Mouse (Mus musculus) CH12.LX (cell line): ENCODE data around the gene Ltn1. TPM values are rescaled to one million over a fixed set of nuclear protein-coding genes. Genes with fewer than 3 reads are reported as not detected.

ENCODE experiments used
- DNase-seq: peaks from one replicate; pipeline ENCODE4 v3.0.0-alpha.2; 2013; ENCODE audit errors: extremely low read depth
- H3K27ac ChIP-seq: 2 replicates; pipeline ENCODE4 v1.5.1; 2012; ENCODE audit warnings: low read depth, mild to moderate bottlenecking, control low read depth, moderate library complexity; ENCODE audit not compliant: insufficient read depth
- H3K27me3 ChIP-seq: replicated peaks from 2 replicates; pipeline ENCODE3; 2012; ENCODE audit warnings: inconsistent platforms
- H3K36me3 ChIP-seq, 2 experiments: replicated peaks in 1 of 2; 2 replicates each; pipeline versions ENCODE3 to v1.6.1; 2012; ENCODE audit warnings: inconsistent platforms in 1 of 2, low read length in 1 of 2, mild to moderate bottlenecking in 1 of 2, mixed read lengths in 1 of 2, moderate library complexity in 1 of 2; ENCODE audit not compliant: control insufficient read depth in 1 of 2, insufficient read depth in 1 of 2
- H3K4me1 ChIP-seq, 2 experiments: 2 replicates each; pipeline ENCODE4 v1.6.1; 2012; ENCODE audit warnings: inconsistent platforms in 1 of 2, moderate library complexity in 1 of 2; ENCODE audit not compliant: insufficient read depth in 2 of 2, control insufficient read depth in 1 of 2
- H3K4me2 ChIP-seq: 2 replicates; pipeline ENCODE4 v1.6.1; 2012; ENCODE audit warnings: low read depth, mild to moderate bottlenecking, control low read depth; ENCODE audit not compliant: poor library complexity, insufficient read depth, severe bottlenecking
- H3K4me3 ChIP-seq, 3 experiments: fragments of 150-350 bp in 1 of 3; sonication (generic) in 1 of 3; replicated peaks in 1 of 3; 2 replicates each; pipeline versions ENCODE3 to v1.5.1; 2011 to 2012; ENCODE audit warnings: low read depth in 2 of 3, low read length in 2 of 3, mild to moderate bottlenecking in 2 of 3, moderate library complexity in 2 of 3, control low read depth in 1 of 3, improper control_type of control experiment in 1 of 3, inconsistent platforms in 1 of 3, mixed read lengths in 1 of 3; ENCODE audit not compliant: poor library complexity in 1 of 3
- H3K79me2 ChIP-seq: replicated peaks from 2 replicates; pipeline ENCODE4 v1.6.1; 2012; ENCODE audit warnings: mild to moderate bottlenecking, moderate library complexity; ENCODE audit not compliant: control insufficient read depth, poor library complexity, insufficient read depth, severe bottlenecking; ENCODE audit errors: extremely low read depth
- H3K9ac ChIP-seq: 2 replicates; pipeline ENCODE4 v1.6.1; 2012; ENCODE audit warnings: low read depth, mild to moderate bottlenecking, control low read depth, moderate library complexity; ENCODE audit not compliant: insufficient read depth
- H3K9me3 ChIP-seq: replicated peaks from 2 replicates; pipeline ENCODE3; 2012; ENCODE audit warnings: low read length, inconsistent platforms, mixed read lengths
- BHLHE40 ChIP-seq: IDR thresholded peaks from 2 replicates; pipeline ENCODE4 v1.6.1; 2011; ENCODE audit warnings: mild to moderate bottlenecking, low read depth, low read length, improper control_type of control experiment
- CHD1 ChIP-seq: IDR thresholded peaks from 2 replicates; pipeline ENCODE4 v1.6.1; 2012; ENCODE audit warnings: low read depth, low read length, improper control_type of control experiment, inconsistent platforms
- E2F4 ChIP-seq: IDR thresholded peaks from 2 replicates; pipeline ENCODE4 v1.6.1; 2011; ENCODE audit warnings: low read depth, low read length, improper control_type of control experiment; ENCODE audit not compliant: insufficient replicate concordance
- ELF1 ChIP-seq: IDR thresholded peaks from 2 replicates; pipeline ENCODE4 v1.6.1; 2014; ENCODE audit warnings: low read depth, mild to moderate bottlenecking, inconsistent platforms, low read length, improper control_type of control experiment
- EP300 ChIP-seq: IDR thresholded peaks from 2 replicates; pipeline ENCODE4 v1.6.1; 2011; ENCODE audit warnings: low read length, improper control_type of control experiment
- ETS1 ChIP-seq: conservative IDR thresholded peaks from 2 replicates; pipeline ENCODE4 v1.6.1; 2012; ENCODE audit warnings: low read depth, mild to moderate bottlenecking, inconsistent platforms, low read length, improper control_type of control experiment, moderate library complexity
- GABPA ChIP-seq: IDR thresholded peaks from 2 replicates; pipeline ENCODE4 v1.6.1; 2012; ENCODE audit warnings: low read depth, low read length, improper control_type of control experiment, inconsistent platforms; ENCODE audit not compliant: insufficient replicate concordance
- IRF4 ChIP-seq: IDR thresholded peaks from 2 replicates; pipeline ENCODE4 v1.6.1; 2014; ENCODE audit warnings: low read depth, mild to moderate bottlenecking, inconsistent platforms, low read length, improper control_type of control experiment
- JUN ChIP-seq: IDR thresholded peaks from 2 replicates; pipeline ENCODE4 v1.6.1; 2011; ENCODE audit warnings: low read depth, mild to moderate bottlenecking, low read length, improper control_type of control experiment, moderate library complexity; ENCODE audit not compliant: insufficient read depth
- KAT2A ChIP-seq: IDR thresholded peaks from 2 replicates; pipeline ENCODE4 v1.6.1; 2012; ENCODE audit warnings: low read length, improper control_type of control experiment, inconsistent platforms; ENCODE audit not compliant: insufficient replicate concordance
- MEF2A ChIP-seq: IDR thresholded peaks from 2 replicates; pipeline ENCODE4 v1.6.1; 2014; ENCODE audit warnings: low read depth, mild to moderate bottlenecking, inconsistent platforms, low read length, improper control_type of control experiment, borderline replicate concordance
- MYC ChIP-seq: IDR thresholded peaks from 2 replicates; pipeline ENCODE4 v1.6.1; 2011; ENCODE audit warnings: low read depth, mild to moderate bottlenecking, improper control_type of control experiment, low read length
- PAX5 ChIP-seq: IDR thresholded peaks from 2 replicates; pipeline ENCODE4 v1.6.1; 2012; ENCODE audit warnings: low read length, inconsistent platforms, mixed read lengths
- RAD21 ChIP-seq: IDR thresholded peaks from 2 replicates; pipeline ENCODE4 v1.6.1; 2011; ENCODE audit warnings: low read depth, mild to moderate bottlenecking, low read length, improper control_type of control experiment, moderate library complexity
- RCOR1 ChIP-seq: conservative IDR thresholded peaks from 2 replicates; pipeline ENCODE4 v1.6.1; 2012; ENCODE audit warnings: low read depth, mild to moderate bottlenecking, inconsistent platforms, low read length, improper control_type of control experiment
- SIN3A ChIP-seq: IDR thresholded peaks from 2 replicates; pipeline ENCODE4 v1.6.1; 2012; ENCODE audit warnings: low read length, improper control_type of control experiment, inconsistent platforms
- TBP ChIP-seq: conservative IDR thresholded peaks from 2 replicates; pipeline ENCODE4 v1.6.1; 2011; ENCODE audit warnings: low read depth, low read length, improper control_type of control experiment
- TCF12 ChIP-seq: IDR thresholded peaks from 2 replicates; pipeline ENCODE4 v1.6.1; 2014; ENCODE audit warnings: low read depth, mild to moderate bottlenecking, inconsistent platforms, low read length, improper control_type of control experiment
- UBTF ChIP-seq: IDR thresholded peaks from 2 replicates; pipeline ENCODE4 v1.6.1; 2012; ENCODE audit warnings: low read depth, mild to moderate bottlenecking, inconsistent platforms, low read length, improper control_type of control experiment, moderate library complexity
- USF2 ChIP-seq: conservative IDR thresholded peaks from 2 replicates; pipeline ENCODE4 v1.6.1; 2011; ENCODE audit warnings: low read depth, low read length, improper control_type of control experiment
- ZC3H11A ChIP-seq: IDR thresholded peaks from 2 replicates; pipeline ENCODE4 v1.6.1; 2012; ENCODE audit warnings: low read depth, mild to moderate bottlenecking, inconsistent platforms, low read length, improper control_type of control experiment
- ZNF384 ChIP-seq: IDR thresholded peaks from 2 replicates; pipeline ENCODE4 v1.6.1; 2012; ENCODE audit warnings: low read depth, low read length, improper control_type of control experiment, inconsistent platforms
- dilution Hi-C: fragments of 300-500 bp; cut with MboI; formaldehyde crosslinking; loops from 2 replicates; pipeline ENCODE4 v1.14.3; 2020; ENCODE audit warnings: low sequenced_read_pairs; ENCODE audit not compliant: extremely low pct_unique_long_range_greater_than_20kb, extremely low pct_ligation_motif_present
- in situ Hi-C: fragments of 300-500 bp; cut with MboI; formaldehyde crosslinking; loops from 3 replicates; pipeline ENCODE4 v1.14.3; 2019; ENCODE audit warnings: low sequenced_read_pairs, low pct_ligation_motif_present, low pct_unique_long_range_greater_than_20kb, mixed read lengths
- polyA plus RNA-seq: library from polyadenylated mRNA; unstranded; fragments of >175 nt; gene quantifications from 2 replicates; pipeline ENCODE4 v1.2.1, GENCODE M21; 2012; ENCODE audit warnings: low read depth; ENCODE audit not compliant: insufficient read length
- total RNA-seq, 2 experiments: library from RNA; depleted of rRNA; stranded (reverse); fragments of 300-350 nt in 1 of 2; fragments of >200 nt in 1 of 2; gene quantifications; 2 replicates each; pipeline ENCODE4 v1.2.3; 2012 to 2014

The Ltn1 gene
- total and polyA plus RNA-seq, 3 experiments = 21.5 to 34.6 (median 30.8) TPM

DNA sequence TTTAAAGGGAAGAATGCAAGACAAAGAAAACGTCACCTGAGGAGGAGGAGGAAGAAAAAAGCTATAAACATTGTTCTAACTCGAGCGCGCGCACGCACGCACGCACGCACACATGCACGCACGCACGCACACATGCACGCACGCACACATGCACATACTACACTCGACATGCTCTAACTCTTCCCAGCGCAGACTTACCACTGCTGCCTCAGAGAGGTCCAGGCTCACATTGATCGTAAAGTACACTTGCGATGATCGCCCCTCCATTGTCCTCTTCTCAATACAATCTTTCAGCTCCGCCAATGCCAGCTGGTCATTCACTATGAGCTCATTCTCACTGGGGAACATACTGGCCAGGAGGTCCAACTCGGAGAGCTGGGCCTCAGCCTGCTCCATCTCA, 4.7 kb upstream of the Ltn1 start:
- Histone ChIP-seq H3K36me3 (peaks cover 13 to 39% of the 10 kb centered on the region in 2 experiments), H3K4me1 (peaks cover 3 to 33% of the 10 kb centered on the region in 2 experiments; a peak in 2 of 4 replicates), H3K79me2 (peaks cover 2% of the 10 kb centered on the region), H3K9me3 (no peaks in the 10 kb centered on the region), H3K27me3 (no peaks in the 10 kb centered on the region), H3K4me3 (no peak overlapping the region), H3K27ac (no peak overlapping the region), H3K9ac (no peak overlapping the region), H3K4me2 (no peak overlapping the region)
- dilution Hi-C loops = no loop called here
- no peak for DNase-seq
- in situ Hi-C loops = no loop called here
- TF ChIP-seq RCOR1 = no peak
- no peak for TF ChIP-seq ZNF384
- TF ChIP-seq SIN3A = no peak
- no peak for TF ChIP-seq EP300
- TF ChIP-seq IRF4 = no peak
- no peak for TF ChIP-seq ETS1

GRCm38 (mm10) chr16:87435411-87436205, 3.2 kb upstream of the Ltn1 start:
- peaks cover 0 to 33% of the 10 kb centered on the region in 2 experiments; a peak in 2 of 4 replicates for H3K4me1 ChIP-seq
- H3K27ac ChIP-seq = no peak overlapping the region
- H3K4me3 ChIP-seq = no peak overlapping the region
- no peak overlapping the region for H3K4me2 ChIP-seq
- H3K27me3 ChIP-seq = no peaks in the 10 kb centered on the region
- H3K79me2 ChIP-seq = peaks cover 16% of the 10 kb centered on the region
- in situ Hi-C loops = no loop called here
- DNase-seq = no peak
- dilution Hi-C loops = no loop called here
- no peaks in the 10 kb centered on the region for H3K9me3 ChIP-seq
- TF ChIP-seq MEF2A (no peak), KAT2A (no peak), ZC3H11A (no peak), RAD21 (no peak), TBP (no peak)
- peaks cover 13 to 39% of the 10 kb centered on the region in 2 experiments for H3K36me3 ChIP-seq
- no peak overlapping the region for H3K9ac ChIP-seq

DNA sequence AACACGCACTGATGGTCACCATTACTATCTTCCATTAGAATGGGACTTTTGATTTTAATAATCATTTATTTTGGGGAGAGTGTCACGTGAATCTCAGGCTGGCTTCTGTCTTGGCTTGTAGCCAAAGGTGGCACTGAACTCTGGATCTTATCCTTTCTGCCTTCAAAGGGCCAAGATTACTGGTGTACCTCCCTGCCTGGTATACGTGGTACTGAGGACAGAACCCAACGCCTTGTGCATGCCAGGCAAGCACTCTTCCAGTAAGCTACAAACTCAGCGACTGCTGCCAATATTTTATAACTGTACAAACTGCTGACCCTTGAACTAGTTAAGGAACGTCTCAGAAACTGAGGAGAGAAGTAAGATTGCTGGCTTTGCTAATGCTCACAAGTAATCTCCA, 2.5 kb upstream of the Ltn1 start:
- no peak overlapping the region for H3K27ac ChIP-seq
- peaks cover 23% of the 10 kb centered on the region for H3K79me2 ChIP-seq
- H3K9ac ChIP-seq = no peak overlapping the region
- H3K27me3 ChIP-seq = no peaks in the 10 kb centered on the region
- dilution Hi-C loops = no loop called here
- no peak overlapping the region for H3K4me2 ChIP-seq
- no peak for TF ChIP-seq E2F4
- TF ChIP-seq USF2 = no peak
- no peak for TF ChIP-seq ZNF384
- no peak for TF ChIP-seq GABPA
- TF ChIP-seq EP300 = no peak
- no peak for TF ChIP-seq ELF1
- TF ChIP-seq CHD1 = no peak
- no peak for TF ChIP-seq UBTF
- TF ChIP-seq MYC = no peak
- no peak for TF ChIP-seq BHLHE40
- TF ChIP-seq ZC3H11A = no peak
- no peak for TF ChIP-seq JUN
- no peak for TF ChIP-seq PAX5
- TF ChIP-seq SIN3A = no peak
- no peak for TF ChIP-seq TCF12
- in situ Hi-C loops = no loop called here
- peaks cover 0 to 40% of the 10 kb centered on the region in 2 experiments; a peak in 2 of 4 replicates for H3K4me1 ChIP-seq
- H3K4me3 ChIP-seq = no peak overlapping the region
- DNase-seq = no peak
- H3K9me3 ChIP-seq = no peaks in the 10 kb centered on the region
- H3K36me3 ChIP-seq = peaks cover 13 to 42% of the 10 kb centered on the region in 2 experiments
